Mouse (Mus musculus) thymus, postnatal 4 days (tissue): Measurements from ENCODE around the gene B3gnt6.

Experiments
- DNase-seq: peaks from one replicate; pipeline ENCODE4 v3.0.0; 2021

Gene B3gnt6

GRCm38 (mm10) chr7:98148721-98149407 is 50.4 kb downstream of the B3gnt6 start:
- no peak for DNase-seq

- no peak for DNase-seq
Measured at GRCm38 (mm10) chr7:98147766-98148165, 51.5 kb downstream of the B3gnt6 start.

GRCm38 (mm10) chr7:98146447-98146845 is 52.8 kb downstream of the B3gnt6 start:
- no peak for DNase-seq

GRCm38 (mm10) chr7:98145842-98146446 is 53.3 kb downstream of the B3gnt6 start:
- no peak for DNase-seq

GRCm38 (mm10) chr7:98145402-98145801 is 53.9 kb downstream of the B3gnt6 start, which contains the start of gene Omp:
Omp (minus strand) TSS chr7:98145502.
- DNase-seq: no peak

GRCm38 (mm10) chr7:98142648-98143047 is 56.6 kb downstream of the B3gnt6 start:
- no peak for DNase-seq
